Mouse (Mus musculus): ENCODE results near the gene Dvl1.

DNA sequence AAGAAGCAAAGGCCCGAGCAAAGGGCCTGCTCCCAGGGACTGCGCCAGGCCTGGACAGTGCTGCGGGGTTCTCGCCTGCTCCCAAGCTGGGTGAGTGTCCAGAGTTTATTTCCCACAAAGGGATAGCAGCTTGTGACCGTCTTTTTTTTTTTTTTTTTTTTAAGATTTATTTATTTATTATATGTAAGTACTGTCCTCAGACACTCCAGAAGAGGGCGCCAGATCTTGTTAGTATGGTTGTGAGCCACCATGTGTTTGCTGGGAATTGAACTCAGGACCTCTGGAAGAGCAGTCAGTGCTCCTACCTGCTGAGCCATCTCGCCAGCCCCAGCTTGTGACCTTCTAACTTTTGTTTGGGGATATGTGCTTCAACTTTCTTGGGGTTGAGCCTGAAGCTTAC is 26.2 kb upstream of the Dvl1 start:
- TF ChIP-seq POLR2A (IDR thresholded peaks at IDR 0.05; ENCODE audit: borderline replicate concordance, control insufficient read depth, low read depth, low read length) (no peak), CTCF (IDR thresholded peaks at IDR 0.05; ENCODE audit: control insufficient read depth, insufficient read depth, low read length) (no peak)

Data from bone marrow, adult 2 months (tissue).